Mouse (Mus musculus): Measurements from ENCODE around the gene Prkd2. TPM values are rescaled to one million over a fixed set of nuclear protein-coding genes. Genes with fewer than 3 reads are reported as not detected.
A peak's percentile ranks its signal among the peaks of the same experiment; 100 is the strongest.

The Prkd2 gene
- polyA plus RNA-seq, 1 experiment from 2014 or later, result 22.1 TPM

GRCm38 (mm10) chr7:16827274-16827673 is 15.4 kb upstream of the Prkd2 start:
- Histone ChIP-seq H3K27ac (replicated peaks) (no peak overlapping the region; the same call in 1 of the 2 replicates), H3K27me3 (no peaks in the 10 kb centered on the region), H3K36me3 (peaks cover 92% of the 10 kb centered on the region), H3K4me2 (replicated peaks) (no peak overlapping the region), H3K4me1 (no peaks in the 10 kb centered on the region), H3K4me3 (replicated peaks) (no peak overlapping the region), H3K9me3 (replicated peaks) (no peaks in the 10 kb centered on the region), H3K9ac (no peak overlapping the region)
- peak; percentile 36; the same call in 1 of the 2 replicates for ATAC-seq (ENCODE audit: insufficient number of reproducible peaks, low FRiP score, low TSS enrichment, low read depth)
- WGBS, result 69% methylated on average over 4 of the region's 4 CpGs

GRCm38 (mm10) chr7:16830449-16830848 is 12.3 kb upstream of the Prkd2 start:
- no peak overlapping the region for H3K27ac ChIP-seq (replicated peaks)
- no peaks in the 10 kb centered on the region for H3K9me3 ChIP-seq (replicated peaks)
- WGBS, result 88% methylated on average over 9 of the region's 9 CpGs
- peaks cover 97% of the 10 kb centered on the region for H3K36me3 ChIP-seq
- no peak overlapping the region for H3K4me3 ChIP-seq (replicated peaks)
- H3K4me1 ChIP-seq, result no peaks in the 10 kb centered on the region
- no peak overlapping the region for H3K9ac ChIP-seq
- no peak for ATAC-seq (ENCODE audit: insufficient number of reproducible peaks, low FRiP score, low TSS enrichment, low read depth)
- H3K4me2 ChIP-seq (replicated peaks), result no peak overlapping the region
- no peaks in the 10 kb centered on the region for H3K27me3 ChIP-seq

- no peak overlapping the region for H3K4me2 ChIP-seq (replicated peaks)
Measured at GRCm38 (mm10) chr7:16837916-16838803, 4.5 kb upstream of the Prkd2 start.

GRCm38 (mm10) chr7:16838804-16839426 is 3.8 kb upstream of the Prkd2 start:
- no peak overlapping the region for H3K9ac ChIP-seq
- no peak overlapping the region for H3K4me2 ChIP-seq (replicated peaks)
- no peak overlapping the region for H3K4me3 ChIP-seq (replicated peaks)
- H3K27me3 ChIP-seq, result no peaks in the 10 kb centered on the region
- WGBS, result 69% methylated on average over 6 of the region's 6 CpGs
- H3K27ac ChIP-seq (replicated peaks), result no peak overlapping the region
- peaks cover 69% of the 10 kb centered on the region for H3K36me3 ChIP-seq
- H3K9me3 ChIP-seq (replicated peaks), result no peaks in the 10 kb centered on the region
- H3K4me1 ChIP-seq, result peaks cover 13% of the 10 kb centered on the region; the same call in 1 of the 2 replicates
- no peak for ATAC-seq (ENCODE audit: insufficient number of reproducible peaks, low FRiP score, low TSS enrichment, low read depth)

More at GRCm38 (mm10) chr7:16837916-16838803, 4.5 kb upstream of the Prkd2 start:
- whole genome bisulfite sequencing, result 93% methylated on average over 18 of the region's 18 CpGs
- 0 out of 2 replicates have a peak, but pooled peaks cover 8% of the 10 kb centered on the region for H3K4me1 ChIP-seq
- H3K9ac ChIP-seq, result no peak overlapping the region
- no peaks in the 10 kb centered on the region for H3K9me3 ChIP-seq (replicated peaks)
- H3K36me3 ChIP-seq, result peaks cover 76% of the 10 kb centered on the region
- H3K27ac ChIP-seq (replicated peaks), result no peak overlapping the region
- H3K4me3 ChIP-seq (replicated peaks), result no peak overlapping the region
- no peak for ATAC-seq (ENCODE audit: insufficient number of reproducible peaks, low FRiP score, low TSS enrichment, low read depth)
- H3K27me3 ChIP-seq, result no peaks in the 10 kb centered on the region

GRCm38 (mm10) chr7:16839427-16840108 is 3.1 kb upstream of the Prkd2 start:
- H3K4me1 ChIP-seq, result peaks cover 19% of the 10 kb centered on the region
- H3K9ac ChIP-seq, result no peak overlapping the region
- H3K4me3 ChIP-seq (replicated peaks), result no peak overlapping the region
- H3K27me3 ChIP-seq, result no peaks in the 10 kb centered on the region
- H3K9me3 ChIP-seq (replicated peaks), result no peaks in the 10 kb centered on the region
- no peak overlapping the region for H3K27ac ChIP-seq (replicated peaks)
- 90% methylated on average over 12 of the region's 12 CpGs for WGBS
- no peak overlapping the region for H3K4me2 ChIP-seq (replicated peaks)
- H3K36me3 ChIP-seq, result peaks cover 62% of the 10 kb centered on the region
- ATAC-seq (ENCODE audit: insufficient number of reproducible peaks, low FRiP score, low TSS enrichment, low read depth), result no peak

- ATAC-seq (ENCODE audit: insufficient number of reproducible peaks, low FRiP score, low TSS enrichment, low read depth), result no peak
- H3K9me3 ChIP-seq (replicated peaks), result no peaks in the 10 kb centered on the region
- WGBS, result 85% methylated on average over 2 of the region's 2 CpGs
Measured at GRCm38 (mm10) chr7:16840109-16840491, 2.6 kb upstream of the Prkd2 start.

GRCm38 (mm10) chr7:16841078-16841477 is 1.6 kb upstream of the Prkd2 start:
- peak overlapping the region; percentile 94; the same call in 1 of the 2 replicates for H3K27ac ChIP-seq (replicated peaks)
- no peak for ATAC-seq (ENCODE audit: insufficient number of reproducible peaks, low FRiP score, low TSS enrichment, low read depth)
- H3K9ac ChIP-seq, result no peak overlapping the region
- H3K9me3 ChIP-seq (replicated peaks), result no peaks in the 10 kb centered on the region
- H3K4me2 ChIP-seq (replicated peaks), result no peak overlapping the region
- H3K4me3 ChIP-seq (replicated peaks), result no peak overlapping the region
- H3K36me3 ChIP-seq, result peaks cover 50% of the 10 kb centered on the region
- H3K4me1 ChIP-seq, result peaks cover 33% of the 10 kb centered on the region
- WGBS, result 63% methylated on average over 4 of the region's 4 CpGs
- H3K27me3 ChIP-seq, result no peaks in the 10 kb centered on the region

More at GRCm38 (mm10) chr7:16840109-16840491, 2.6 kb upstream of the Prkd2 start:
- no peak overlapping the region for H3K4me2 ChIP-seq (replicated peaks)
- no peaks in the 10 kb centered on the region for H3K27me3 ChIP-seq
- peaks cover 57% of the 10 kb centered on the region for H3K36me3 ChIP-seq
- no peak overlapping the region for H3K4me3 ChIP-seq (replicated peaks)
- no peak overlapping the region for H3K27ac ChIP-seq (replicated peaks)
- no peak overlapping the region for H3K9ac ChIP-seq
- H3K4me1 ChIP-seq, result peaks cover 25% of the 10 kb centered on the region

GRCm38 (mm10) chr7:16841561-16842560 is 841 bp upstream of the Prkd2 start:
- H3K27me3 ChIP-seq, result no peaks in the 10 kb centered on the region
- H3K27ac ChIP-seq (replicated peaks), result peak overlapping the region; percentile 94

GRCm38 (mm10) chr7:16843441-16844171 is 904 bp downstream of the Prkd2 start:
- peak overlapping the region; percentile 79 for H3K9ac ChIP-seq
- H3K27ac ChIP-seq (replicated peaks), result peak overlapping the region; percentile 94
- H3K27me3 ChIP-seq, result no peaks in the 10 kb centered on the region
- H3K9me3 ChIP-seq (replicated peaks), result no peaks in the 10 kb centered on the region
- H3K4me1 ChIP-seq, result peaks cover 33% of the 10 kb centered on the region
- H3K4me3 ChIP-seq (replicated peaks), result peak overlapping the region; percentile 65
- peaks cover 32% of the 10 kb centered on the region for H3K36me3 ChIP-seq
- peak; percentile 39; the same call in 1 of the 2 replicates for ATAC-seq (ENCODE audit: insufficient number of reproducible peaks, low FRiP score, low TSS enrichment, low read depth)
- under 1% methylated on average over 33 of the region's 33 CpGs for WGBS
- H3K4me2 ChIP-seq (replicated peaks), result peak overlapping the region; percentile 93

More at GRCm38 (mm10) chr7:16841561-16842560, 841 bp upstream of the Prkd2 start:
- no peak for ATAC-seq (ENCODE audit: insufficient number of reproducible peaks, low FRiP score, low TSS enrichment, low read depth)
- peak overlapping the region; percentile 93 for H3K4me2 ChIP-seq (replicated peaks)
- H3K36me3 ChIP-seq, result peaks cover 48% of the 10 kb centered on the region
- H3K4me1 ChIP-seq, result peaks cover 33% of the 10 kb centered on the region
- H3K4me3 ChIP-seq (replicated peaks), result peak overlapping the region; percentile 65
- 41% methylated on average over 11 of the region's 11 CpGs for WGBS
- H3K9me3 ChIP-seq (replicated peaks), result no peaks in the 10 kb centered on the region
- H3K9ac ChIP-seq, result peak overlapping the region; percentile 79; the same call in 1 of the 2 replicates

- Histone ChIP-seq H3K36me3 (peaks cover 32% of the 10 kb centered on the region), H3K9me3 (replicated peaks) (no peaks in the 10 kb centered on the region), H3K4me3 (replicated peaks) (peak overlapping the region; percentile 65), H3K4me2 (replicated peaks) (peak overlapping the region; percentile 93), H3K27me3 (no peaks in the 10 kb centered on the region), H3K4me1 (peaks cover 33% of the 10 kb centered on the region), H3K27ac (replicated peaks) (peak overlapping the region; percentile 94), H3K9ac (0 out of 2 replicates have a peak overlapping the region, but pooled peaks have one; percentile 12)
- 30% methylated on average over 3 of the region's 3 CpGs for WGBS
- ATAC-seq (ENCODE audit: insufficient number of reproducible peaks, low FRiP score, low TSS enrichment, low read depth), result no peak
Measured at GRCm38 (mm10) chr7:16844696-16845071, 2.0 kb downstream of the Prkd2 start.
